Mouse (Mus musculus) limb, embryonic 13.5 days (tissue): ENCODE results near the gene Sox6. TPM values are rescaled to one million over a fixed set of nuclear protein-coding genes. Genes with fewer than 3 reads are reported as not detected.

Experiments
- ATAC-seq: fragments of 200-750 bp; cut with Nextera tagmentation; 2 replicates; pipeline ENCODE4 v1.8.0; 2017; ENCODE audit warnings: low read depth, moderate number of reproducible peaks, moderate TSS enrichment; ENCODE audit not compliant: low FRiP score
- H3K27ac ChIP-seq: fragments of 300-500 bp; sonication (generic); 2 replicates; pipeline ENCODE4 v1.5.1; 2015; ENCODE audit warnings: inconsistent platforms, mild to moderate bottlenecking, moderate library complexity
- H3K27me3 ChIP-seq: fragments of 300-500 bp; sonication (generic); 2 replicates; pipeline ENCODE4 v1.6.1; 2015; ENCODE audit warnings: mild to moderate bottlenecking, inconsistent platforms
- H3K36me3 ChIP-seq: fragments of 300-500 bp; sonication (generic); 2 replicates; pipeline ENCODE4 v1.6.1; 2015; ENCODE audit warnings: inconsistent platforms, mild to moderate bottlenecking, moderate library complexity
- H3K4me1 ChIP-seq: fragments of 300-500 bp; sonication (generic); 2 replicates; pipeline ENCODE4 v1.6.1; 2015; ENCODE audit warnings: inconsistent platforms
- H3K4me2 ChIP-seq: fragments of 300-500 bp; sonication (generic); replicated peaks from 2 replicates; pipeline ENCODE4 v1.6.1; 2015; ENCODE audit warnings: inconsistent platforms, mild to moderate bottlenecking, moderate library complexity
- H3K4me3 ChIP-seq: fragments of 300-500 bp; sonication (generic); 2 replicates; pipeline ENCODE4 v1.5.1; 2015; ENCODE audit warnings: moderate library complexity, mild to moderate bottlenecking, inconsistent platforms
- H3K9ac ChIP-seq: fragments of 300-500 bp; sonication (generic); 2 replicates; pipeline ENCODE4 v1.6.1; 2015; ENCODE audit warnings: mild to moderate bottlenecking, inconsistent platforms
- H3K9me3 ChIP-seq: fragments of 300-500 bp; sonication (generic); 2 replicates; pipeline ENCODE4 v1.6.1; 2016; ENCODE audit warnings: inconsistent platforms
- WGBS: fragments of 180-500 bp; shearing (Covaris S2); methylation state at CpG from one replicate; pipeline ENCODE4 v1.1.7; 2015; 5-methylcytosine and 5-hydroxymethylcytosine counted together
- polyA plus RNA-seq: library from polyadenylated mRNA; unstranded; fragments of >200 nt; fragmentation: Nextera tagmentation; extraction: Ambion mirVana; gene quantifications from 2 replicates; pipeline ENCODE4 v1.2.1, GENCODE M21; 2015

Gene Sox6
- polyA plus RNA-seq, 1 experiment from 2014 or later: 105 TPM

DNA sequence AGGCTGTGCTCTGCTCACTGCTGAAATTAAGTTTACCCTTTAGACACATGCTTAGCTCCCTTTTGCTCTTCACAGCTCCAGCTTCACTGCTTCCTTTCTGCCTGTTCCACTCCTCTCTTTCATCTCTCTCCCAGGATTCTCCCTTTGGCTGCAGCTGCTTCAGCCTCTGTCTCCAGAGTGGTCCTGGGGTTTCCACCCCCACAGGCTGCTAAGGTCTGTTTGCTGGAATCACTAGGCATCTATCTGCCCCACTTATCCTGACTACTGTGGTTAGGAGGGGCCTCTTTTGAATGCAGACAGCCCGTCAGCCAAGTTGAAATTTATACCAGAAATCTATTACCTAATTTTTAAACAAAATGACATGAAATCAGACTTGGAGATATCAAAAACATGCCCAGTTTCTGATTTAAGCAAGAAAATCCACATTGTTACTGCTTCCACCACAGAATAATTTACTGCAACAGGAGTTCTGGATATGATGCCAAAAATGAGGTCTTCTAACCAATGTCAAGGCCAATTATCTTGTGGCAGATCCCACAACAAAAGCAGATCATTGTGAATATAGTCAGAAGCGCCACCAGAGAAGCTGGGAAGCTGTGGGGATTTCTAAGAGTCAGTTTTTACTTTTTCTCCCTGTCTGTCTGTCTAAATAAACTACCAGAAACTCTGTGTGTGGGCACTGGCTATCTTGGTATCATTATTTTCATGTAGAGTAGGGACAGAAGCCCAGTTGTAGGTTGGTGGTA lies 552.8 kb downstream of the Sox6 start:
- no peaks in the 10 kb centered on the region for H3K9me3 ChIP-seq
- peaks cover 27% of the 10 kb centered on the region for H3K4me1 ChIP-seq
- no peak overlapping the region for H3K4me2 ChIP-seq
- no peak overlapping the region for H3K4me3 ChIP-seq
- 0 out of 2 replicates have a peak, but pooled peaks cover 6% of the 10 kb centered on the region for H3K27me3 ChIP-seq
- no peak overlapping the region for H3K9ac ChIP-seq
- peaks cover 13% of the 10 kb centered on the region for H3K36me3 ChIP-seq
- H3K27ac ChIP-seq: no peak overlapping the region
- WGBS: 74% methylated on average over 2 of the region's 2 CpGs
- ATAC-seq: no peak

DNA sequence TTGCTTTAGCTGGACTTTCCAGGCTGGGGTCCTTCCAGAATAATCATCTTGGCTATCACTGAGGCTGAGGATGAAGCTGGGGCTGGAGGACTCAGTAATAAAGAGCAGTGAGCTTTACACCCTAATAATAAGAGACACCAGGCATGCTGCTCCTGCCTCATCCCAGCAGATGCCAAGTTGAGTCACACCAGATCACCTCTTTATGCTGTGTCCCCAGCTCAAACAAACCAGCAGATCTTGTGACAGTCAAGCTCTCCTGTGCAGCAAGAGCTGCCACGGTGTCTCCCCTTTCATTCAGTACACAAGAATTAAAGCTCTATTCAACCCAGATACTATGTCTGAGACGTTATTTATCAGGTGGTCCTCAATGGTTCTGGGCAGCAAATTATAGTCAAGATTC lies 560.8 kb downstream of the Sox6 start:
- no peaks in the 10 kb centered on the region; the same call in 1 of the 2 replicates for H3K36me3 ChIP-seq
- H3K9me3 ChIP-seq: no peaks in the 10 kb centered on the region
- no peak for ATAC-seq
- H3K4me2 ChIP-seq: no peak overlapping the region
- H3K4me3 ChIP-seq: no peak overlapping the region
- no peak overlapping the region for H3K9ac ChIP-seq
- peaks cover 26% of the 10 kb centered on the region for H3K4me1 ChIP-seq
- 64% methylated on average over 2 of the region's 2 CpGs for WGBS
- no peak overlapping the region for H3K27ac ChIP-seq
- peaks cover 6% of the 10 kb centered on the region; the same call in 1 of the 2 replicates for H3K27me3 ChIP-seq

DNA sequence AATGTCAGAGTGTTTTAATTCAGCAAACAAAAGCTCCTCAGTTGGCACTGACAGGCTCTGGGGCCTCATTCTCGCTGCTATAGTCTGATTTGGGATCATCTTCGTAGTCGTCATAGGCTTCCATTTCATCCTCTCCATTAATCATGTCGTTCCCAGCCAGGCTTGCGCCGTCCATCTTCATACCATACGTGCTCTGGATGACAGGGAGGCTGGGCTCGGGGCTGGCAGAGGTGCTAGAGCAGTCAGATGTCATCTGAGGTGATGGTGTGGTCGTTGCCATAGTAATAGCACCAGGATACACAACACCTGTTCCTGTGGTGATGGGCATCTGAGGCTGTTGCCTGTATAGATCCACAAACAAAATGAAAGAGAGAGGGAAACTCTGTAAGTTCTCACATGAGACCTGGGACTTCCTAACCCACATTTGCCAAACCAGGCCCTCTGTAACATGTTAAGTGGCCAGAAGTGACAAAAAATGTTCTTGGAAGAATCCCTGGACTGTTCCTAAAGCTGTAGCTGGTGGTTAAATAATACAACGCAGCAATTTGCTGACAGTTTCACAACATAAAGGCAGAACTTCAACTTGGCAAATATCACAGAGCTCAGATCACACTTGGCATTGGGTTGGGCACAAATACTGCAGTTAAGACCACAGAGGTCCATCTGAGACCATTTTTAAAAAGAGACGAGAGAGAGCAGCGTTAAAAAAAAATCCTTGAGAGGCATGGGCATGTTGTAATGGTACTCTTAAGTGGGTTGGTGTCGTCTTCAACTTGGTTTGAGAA lies 561.5 kb downstream of the Sox6 start:
- no peak overlapping the region for H3K27ac ChIP-seq
- no peak overlapping the region for H3K4me2 ChIP-seq
- H3K4me1 ChIP-seq: peaks cover 30% of the 10 kb centered on the region
- H3K4me3 ChIP-seq: no peak overlapping the region
- no peaks in the 10 kb centered on the region; the same call in 1 of the 2 replicates for H3K36me3 ChIP-seq
- WGBS: 62% methylated on average over 13 of the region's 13 CpGs
- ATAC-seq: no peak
- H3K9me3 ChIP-seq: no peaks in the 10 kb centered on the region
- H3K9ac ChIP-seq: no peak overlapping the region
- peaks cover 6% of the 10 kb centered on the region; the same call in 1 of the 2 replicates for H3K27me3 ChIP-seq

DNA sequence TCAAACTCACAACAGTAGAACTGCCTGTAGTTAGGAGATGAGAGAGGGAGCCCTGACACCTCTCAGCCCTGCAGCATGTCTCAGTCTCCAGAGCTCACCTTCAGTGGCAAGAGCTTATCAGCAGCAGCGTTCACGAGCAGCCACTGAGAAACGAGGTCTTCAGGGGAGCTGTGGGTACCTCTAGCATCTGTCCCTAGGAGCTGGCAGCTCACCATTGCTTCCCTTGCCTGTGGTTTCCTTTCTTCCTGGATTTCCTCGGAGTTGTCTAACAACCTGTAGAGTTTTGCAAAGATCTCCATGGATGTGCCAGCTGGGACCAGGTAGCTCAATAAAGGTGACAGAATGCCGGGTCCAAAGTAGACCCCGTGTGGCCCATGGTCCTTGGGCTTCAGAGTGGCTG lies 563.4 kb downstream of the Sox6 start:
- ATAC-seq: no peak
- Histone ChIP-seq H3K36me3 (no peaks in the 10 kb centered on the region; the same call in none of the 2 replicates), H3K27ac (peak overlapping the region; percentile 79), H3K9me3 (no peaks in the 10 kb centered on the region), H3K4me1 (peaks cover 30% of the 10 kb centered on the region), H3K27me3 (peaks cover 6% of the 10 kb centered on the region; the same call in 1 of the 2 replicates), H3K9ac (no peak overlapping the region), H3K4me2 (no peak overlapping the region), H3K4me3 (no peak overlapping the region)
- WGBS: 71% methylated on average over 6 of the region's 6 CpGs

DNA sequence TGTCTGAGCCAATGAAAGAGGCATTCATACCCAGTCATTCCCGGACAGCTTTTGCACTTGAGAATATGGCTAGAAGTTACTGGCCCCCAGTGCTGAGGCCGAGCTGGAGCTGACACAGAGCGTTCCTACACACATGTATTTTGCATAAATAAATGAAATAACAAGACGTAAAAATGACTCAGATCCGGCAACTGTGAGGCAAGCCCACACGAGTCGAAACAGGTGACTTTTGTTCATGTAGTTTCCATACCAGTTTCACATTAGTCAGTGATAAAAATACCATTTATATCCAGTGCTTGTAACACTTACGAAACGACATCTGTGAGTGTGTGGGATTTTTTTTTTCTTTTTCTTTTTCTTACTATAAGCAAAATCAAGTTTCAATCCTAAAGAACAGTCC lies 564.5 kb downstream of the Sox6 start:
- WGBS: 45% methylated on average over 9 of the region's 9 CpGs
- no peaks in the 10 kb centered on the region for H3K9me3 ChIP-seq
- H3K4me2 ChIP-seq: no peak overlapping the region
- no peak overlapping the region for H3K27ac ChIP-seq
- H3K4me1 ChIP-seq: peaks cover 34% of the 10 kb centered on the region
- H3K9ac ChIP-seq: no peak overlapping the region
- no peaks in the 10 kb centered on the region; the same call in none of the 2 replicates for H3K36me3 ChIP-seq
- H3K27me3 ChIP-seq: peaks cover 3% of the 10 kb centered on the region; the same call in 1 of the 2 replicates
- ATAC-seq: no peak
- H3K4me3 ChIP-seq: no peak overlapping the region

DNA sequence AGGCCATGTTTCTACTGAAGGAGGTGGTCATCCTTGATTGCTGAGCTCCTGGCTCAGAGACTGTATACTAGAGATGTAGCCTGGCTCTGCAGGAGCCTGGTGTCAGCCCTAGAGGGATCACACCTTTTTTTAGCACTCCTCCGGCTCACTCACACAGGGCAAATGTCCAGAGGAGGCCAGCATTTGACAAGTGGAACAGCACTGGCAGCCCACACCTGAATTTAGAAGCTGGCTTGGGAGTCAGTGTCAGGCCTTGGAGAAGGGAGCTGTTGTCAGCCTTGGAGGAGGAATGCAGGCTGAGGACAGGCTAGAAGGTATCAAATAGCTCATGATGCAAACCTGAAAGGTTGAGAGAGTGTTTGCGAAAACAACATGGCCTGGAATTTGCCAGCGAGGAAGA lies 565.7 kb downstream of the Sox6 start:
- Histone ChIP-seq H3K4me3 (no peak overlapping the region), H3K4me2 (no peak overlapping the region), H3K27ac (no peak overlapping the region), H3K9me3 (no peaks in the 10 kb centered on the region), H3K4me1 (peaks cover 34% of the 10 kb centered on the region), H3K9ac (no peak overlapping the region), H3K27me3 (peaks cover 3% of the 10 kb centered on the region; the same call in 1 of the 2 replicates), H3K36me3 (no peaks in the 10 kb centered on the region; the same call in none of the 2 replicates)
- no peak for ATAC-seq
- WGBS: 80% methylated on average over 3 of the region's 3 CpGs

DNA sequence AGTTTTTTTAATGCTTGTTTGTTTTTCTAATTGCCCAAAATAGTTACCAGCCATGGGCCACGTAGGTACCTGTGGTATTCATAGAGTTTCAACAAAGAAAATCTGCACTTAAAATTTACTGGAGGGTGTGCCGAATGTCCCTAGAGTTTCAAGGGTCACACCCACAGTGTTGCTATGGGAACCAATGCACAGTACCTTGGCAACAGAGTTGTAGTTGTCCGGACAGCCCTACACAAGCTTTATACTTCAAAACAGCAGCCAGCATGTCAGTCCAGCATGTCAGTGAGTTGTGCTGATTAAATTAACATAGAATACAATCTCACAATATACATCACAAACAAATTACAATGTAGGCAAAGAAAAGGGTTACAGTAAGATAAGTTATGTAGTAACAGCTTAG lies 567.1 kb downstream of the Sox6 start:
- Histone ChIP-seq H3K9ac (no peak overlapping the region), H3K36me3 (no peaks in the 10 kb centered on the region; the same call in 1 of the 2 replicates), H3K27me3 (no peaks in the 10 kb centered on the region), H3K9me3 (no peaks in the 10 kb centered on the region), H3K4me2 (no peak overlapping the region), H3K4me1 (peaks cover 38% of the 10 kb centered on the region), H3K27ac (no peak overlapping the region), H3K4me3 (no peak overlapping the region)
- WGBS: 69% methylated on average over 3 of the region's 3 CpGs
- no peak for ATAC-seq

DNA sequence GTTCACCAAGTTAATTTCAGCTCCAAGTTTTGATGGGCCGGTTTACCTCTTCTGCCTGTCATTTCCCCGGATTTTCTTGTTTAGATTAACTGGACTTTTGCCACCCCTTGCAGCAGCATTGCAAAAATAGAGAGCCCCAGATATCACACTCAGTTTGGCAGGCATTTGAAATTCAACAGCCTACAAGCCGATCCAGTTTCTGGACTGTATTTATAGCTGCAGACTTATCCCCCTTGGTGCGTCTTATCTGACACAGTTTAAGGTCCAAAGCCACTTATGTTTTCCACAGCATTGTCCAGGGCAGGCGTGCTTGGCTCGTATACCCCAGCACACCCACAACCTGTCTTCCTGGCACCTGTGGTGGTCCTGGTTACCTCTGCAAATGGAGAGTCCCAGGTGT lies 571.8 kb downstream of the Sox6 start:
- Histone ChIP-seq H3K27ac (peak overlapping the region; percentile 49; the same call in 1 of the 2 replicates), H3K4me3 (no peak overlapping the region), H3K9ac (no peak overlapping the region), H3K27me3 (no peaks in the 10 kb centered on the region), H3K9me3 (peaks cover 9% of the 10 kb centered on the region), H3K4me2 (no peak overlapping the region), H3K4me1 (peaks cover 25% of the 10 kb centered on the region), H3K36me3 (no peaks in the 10 kb centered on the region; the same call in 1 of the 2 replicates)
- no peak for ATAC-seq
- WGBS: 52% methylated on average over 6 of the region's 6 CpGs

DNA sequence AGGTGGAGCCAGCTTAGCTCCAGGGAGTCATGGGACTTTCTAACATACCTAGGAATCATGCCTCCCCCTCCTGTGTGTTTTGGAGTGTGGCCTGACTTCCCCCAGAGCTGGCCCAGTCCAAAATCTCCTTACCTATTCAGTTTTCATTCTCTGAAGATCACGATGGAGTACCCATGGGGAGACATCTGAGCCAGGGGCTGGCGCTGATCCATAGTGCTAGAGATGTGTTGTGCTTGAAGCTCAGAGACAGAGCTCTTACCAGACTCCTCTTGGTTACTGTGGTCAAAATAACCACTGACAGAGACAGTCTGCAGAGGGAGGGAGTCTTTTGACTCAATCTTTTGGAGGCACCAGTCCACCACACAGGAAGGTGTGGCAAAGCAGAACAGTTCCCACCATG lies 575.2 kb downstream of the Sox6 start:
- no peak overlapping the region for H3K4me3 ChIP-seq
- H3K9ac ChIP-seq: no peak overlapping the region
- H3K27me3 ChIP-seq: no peaks in the 10 kb centered on the region
- H3K4me1 ChIP-seq: peaks cover 14% of the 10 kb centered on the region
- ATAC-seq: no peak
- H3K4me2 ChIP-seq: no peak overlapping the region
- H3K27ac ChIP-seq: no peak overlapping the region; the same call in 1 of the 2 replicates
- WGBS: 79% methylated on average over 2 of the region's 2 CpGs
- peaks cover 9% of the 10 kb centered on the region for H3K9me3 ChIP-seq
- no peaks in the 10 kb centered on the region for H3K36me3 ChIP-seq

DNA sequence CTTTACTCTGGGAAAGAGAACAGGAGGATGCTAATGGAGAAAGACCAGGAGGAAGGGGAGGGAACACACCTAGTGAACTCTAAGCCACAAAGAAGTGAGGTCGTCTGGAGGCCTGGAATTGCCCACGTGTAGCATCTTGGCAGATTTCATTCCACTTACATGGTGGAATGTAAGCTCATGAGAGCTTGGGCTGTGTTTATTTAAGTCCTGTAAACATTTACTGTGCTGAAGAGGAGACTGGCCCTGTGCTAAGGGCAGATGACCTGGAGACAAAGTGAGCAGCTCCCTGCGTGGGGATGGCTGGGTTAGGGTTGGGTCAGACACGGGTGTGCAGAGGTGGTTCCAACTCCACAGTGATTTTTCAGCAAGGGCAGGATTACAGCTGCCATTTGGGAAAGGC lies 576.3 kb downstream of the Sox6 start:
- ATAC-seq: no peak
- no peaks in the 10 kb centered on the region for H3K36me3 ChIP-seq
- no peak overlapping the region for H3K4me2 ChIP-seq

DNA sequence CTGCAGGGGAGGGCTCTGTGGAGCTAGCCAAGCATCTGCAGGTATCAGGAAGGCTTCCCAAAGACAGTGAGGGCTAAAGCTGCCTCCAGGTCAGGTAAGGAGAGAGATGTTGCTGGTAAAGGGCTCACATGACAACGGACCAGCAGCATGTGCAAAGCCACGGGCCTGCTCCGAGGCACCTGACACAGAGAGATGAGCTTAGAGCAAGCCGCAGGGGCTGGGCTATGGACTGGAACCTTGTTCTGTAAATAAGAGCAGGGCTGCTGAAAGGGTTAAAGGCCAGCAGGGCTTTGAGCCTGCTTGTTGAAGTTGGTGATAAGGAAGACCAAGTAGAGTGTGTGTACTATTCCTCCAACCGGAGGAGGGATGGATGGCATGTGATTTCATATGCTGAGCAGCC lies 583.6 kb downstream of the Sox6 start:
- H3K36me3 ChIP-seq: no peaks in the 10 kb centered on the region
- H3K9me3 ChIP-seq: no peaks in the 10 kb centered on the region
- H3K9ac ChIP-seq: no peak overlapping the region
- no peak overlapping the region for H3K4me3 ChIP-seq
- H3K27ac ChIP-seq: no peak overlapping the region
- ATAC-seq: no peak
- 0 out of 2 replicates have a peak, but pooled peaks cover 9% of the 10 kb centered on the region for H3K27me3 ChIP-seq
- H3K4me1 ChIP-seq: peaks cover 28% of the 10 kb centered on the region
- H3K4me2 ChIP-seq: no peak overlapping the region
- 88% methylated on average over 5 of the region's 5 CpGs for WGBS

More for the DNA sequence above, 576.3 kb downstream of the Sox6 start:
- no peak overlapping the region for H3K4me3 ChIP-seq
- no peak overlapping the region for H3K9ac ChIP-seq
- H3K9me3 ChIP-seq: peaks cover 9% of the 10 kb centered on the region
- H3K4me1 ChIP-seq: peaks cover 14% of the 10 kb centered on the region
- peak overlapping the region; percentile 61 for H3K27ac ChIP-seq
- 36% methylated on average over 4 of the region's 4 CpGs for WGBS
- no peaks in the 10 kb centered on the region for H3K27me3 ChIP-seq

DNA sequence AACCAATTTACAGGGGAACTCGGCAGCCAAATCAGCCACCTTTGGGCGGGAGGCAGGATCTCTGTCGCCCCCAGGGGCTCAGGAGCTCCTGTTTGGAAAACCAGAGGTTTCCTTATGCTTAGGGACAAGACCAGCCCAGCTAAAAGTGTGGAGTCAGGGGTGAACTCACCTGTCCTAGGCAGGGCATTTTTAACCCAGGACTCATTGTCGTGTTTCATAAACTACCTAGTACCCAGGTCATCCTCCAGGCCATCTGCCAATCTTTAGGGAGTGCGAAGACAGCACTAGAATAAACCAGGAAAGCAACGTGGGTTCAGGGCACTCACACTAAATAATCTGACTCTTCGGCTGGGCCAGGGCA lies 584.9 kb downstream of the Sox6 start:
- no peak overlapping the region for H3K9ac ChIP-seq
- peak overlapping the region; percentile 45 for H3K4me2 ChIP-seq
- H3K4me1 ChIP-seq: peaks cover 29% of the 10 kb centered on the region
- peak overlapping the region; percentile 44; the same call in 1 of the 2 replicates for H3K27ac ChIP-seq
- WGBS: 37% methylated on average over 7 of the region's 7 CpGs
- H3K9me3 ChIP-seq: no peaks in the 10 kb centered on the region
- H3K36me3 ChIP-seq: no peaks in the 10 kb centered on the region
- 0 out of 2 replicates have a peak, but pooled peaks cover 9% of the 10 kb centered on the region for H3K27me3 ChIP-seq
- ATAC-seq: no peak
- H3K4me3 ChIP-seq: no peak overlapping the region
